Mouse (Mus musculus) stomach, postnatal 0 days (tissue): Measurements from ENCODE around the gene Zfp423.

Experiments used
- CTCF ChIP-seq: IDR thresholded peaks from 2 replicates; pipeline ENCODE4 v1.5.1; 2016; ENCODE audit warnings: antibody characterized with exemption, low read depth, mild to moderate bottlenecking, moderate library complexity
- EP300 ChIP-seq: optimal IDR thresholded peaks from 2 replicates; pipeline ENCODE3; 2016; ENCODE audit warnings: antibody characterized with exemption

GRCm38 (mm10) chr8:87974122-87974758, 14.8 kb upstream of the Zfp423 start:
- TF ChIP-seq CTCF (no peak), EP300 (no peak)
